Mouse (Mus musculus) brain, adult 2 months (tissue): ENCODE results near the gene Sapcd2.

Source experiments
- DNase-seq: peaks from one replicate; pipeline ENCODE4 v3.0.0; 2011; ENCODE audit warnings: low read depth, low spot score

Sapcd2 gene

DNA sequence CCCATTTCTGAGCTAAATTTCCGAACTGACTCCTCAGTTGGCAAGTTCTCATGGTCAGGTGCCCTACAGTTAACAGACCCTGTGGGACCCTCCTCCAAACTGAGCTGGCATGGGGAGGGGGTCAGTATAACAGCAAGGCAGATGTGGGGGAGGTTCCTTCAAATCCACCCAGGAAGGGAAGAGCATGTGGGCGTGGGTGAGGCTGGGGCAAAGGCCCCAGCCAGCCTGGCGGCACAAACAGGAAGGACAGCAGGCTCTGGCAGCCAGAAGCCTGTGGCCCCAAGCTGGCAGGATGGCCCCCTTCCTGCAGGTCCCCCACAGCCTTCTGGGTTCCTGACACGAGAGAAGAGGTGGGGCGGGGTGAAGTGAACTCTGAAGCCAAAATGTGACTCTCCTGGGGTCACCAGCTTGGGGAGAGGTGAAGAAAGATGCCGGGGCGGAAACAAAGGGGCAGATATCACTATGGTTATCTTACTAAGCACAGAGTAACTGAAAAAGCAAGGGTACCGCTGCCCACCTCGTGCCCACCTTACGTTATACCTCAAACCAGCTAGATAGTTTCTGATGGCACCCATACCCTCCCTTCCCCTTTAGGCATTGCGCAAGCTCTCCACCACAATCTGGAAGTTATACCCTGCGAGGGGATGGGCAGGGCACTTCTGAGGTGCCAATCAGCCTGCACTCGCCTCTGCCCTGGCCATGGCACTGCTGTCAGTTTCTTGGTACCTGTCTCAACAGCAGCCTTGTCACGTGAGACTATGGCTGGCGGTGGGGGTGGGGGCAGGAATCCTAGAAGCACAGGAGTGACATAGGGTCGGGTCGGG is 50.7 kb downstream of the Sapcd2 start, which contains the start of gene Fut7:
Gene Fut7 (plus strand): TSS at position 681 of the 824 bp plus-strand sequence.
- DNase-seq: peak; percentile 43

DNA sequence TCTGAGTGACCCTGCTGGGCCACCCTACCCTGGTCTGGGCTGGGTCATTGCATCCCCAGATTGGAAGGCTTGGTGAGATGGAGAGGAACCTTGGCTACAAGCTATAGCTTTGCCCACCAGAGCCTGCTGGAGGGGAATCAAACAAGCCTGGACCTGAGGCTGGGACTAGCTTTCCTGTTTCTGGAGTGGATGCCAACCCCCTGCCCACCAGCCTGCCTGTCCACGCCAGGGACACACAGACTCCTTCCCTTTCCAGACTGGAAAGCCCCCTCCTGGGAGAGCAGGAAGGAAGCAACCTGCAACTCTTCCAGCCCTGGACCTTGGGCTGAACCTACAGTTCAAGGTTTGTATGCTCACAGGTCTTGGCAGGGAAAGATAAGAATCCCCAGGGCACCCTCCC is 51.5 kb downstream of the Sapcd2 start:
- no peak for DNase-seq

DNA sequence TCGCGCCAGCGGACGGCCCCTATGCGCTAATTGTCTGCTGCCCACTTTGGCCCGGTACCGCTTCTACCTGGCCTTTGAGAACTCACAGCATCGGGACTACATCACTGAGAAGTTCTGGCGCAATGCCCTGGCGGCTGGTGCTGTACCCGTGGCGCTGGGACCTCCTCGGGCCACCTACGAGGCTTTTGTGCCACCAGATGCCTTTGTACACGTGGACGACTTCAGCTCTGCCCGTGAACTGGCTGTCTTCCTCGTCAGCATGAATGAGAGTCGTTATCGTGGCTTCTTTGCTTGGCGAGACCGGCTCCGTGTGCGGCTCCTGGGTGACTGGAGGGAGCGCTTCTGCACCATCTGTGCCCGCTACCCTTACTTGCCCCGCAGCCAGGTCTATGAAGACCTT is 53.4 kb downstream of the Sapcd2 start:
- no peak for DNase-seq

DNA sequence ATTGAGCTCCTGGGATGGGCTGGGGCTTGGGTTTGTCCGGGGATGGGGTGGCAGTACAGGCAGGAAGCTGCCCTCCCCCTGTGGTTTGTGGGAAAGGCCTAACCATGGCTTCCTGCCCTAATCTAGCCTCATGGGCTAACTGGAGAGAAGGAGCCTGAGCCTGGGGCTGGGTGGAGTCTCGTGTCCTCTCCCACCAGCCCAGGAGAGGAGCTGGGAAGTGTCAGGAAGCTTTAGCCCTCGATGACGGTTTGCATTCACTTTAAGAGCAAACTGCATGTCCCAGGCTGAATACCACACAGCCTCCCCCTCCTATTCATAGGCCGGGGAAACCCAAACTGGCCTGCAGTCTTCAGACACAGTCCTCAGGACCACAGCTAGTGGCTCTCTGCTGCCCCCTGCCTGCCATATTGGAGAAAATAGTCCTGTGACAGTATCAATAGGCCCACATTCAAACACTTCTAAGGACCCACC is 54.6 kb downstream of the Sapcd2 start:
- DNase-seq: peak; percentile 90

DNA sequence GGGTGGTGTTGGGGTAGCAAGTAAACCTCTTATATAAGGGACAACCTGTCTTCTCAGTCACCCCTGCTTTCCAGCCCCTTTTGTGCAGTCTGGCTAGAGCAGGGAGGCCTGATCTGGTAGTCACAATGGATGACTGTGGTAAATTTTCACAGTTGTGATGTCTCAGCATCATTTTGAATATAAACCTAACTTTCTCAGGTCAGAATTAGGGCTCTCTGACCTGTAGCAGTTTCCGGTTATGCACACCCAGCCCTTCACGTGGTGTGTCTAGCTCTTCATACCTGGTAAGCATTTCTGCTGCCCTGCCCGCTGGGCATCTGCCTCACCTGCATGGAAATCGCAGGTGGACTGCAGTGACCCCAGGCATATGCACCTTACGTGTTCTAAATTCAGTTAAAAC is 55.1 kb downstream of the Sapcd2 start:
- DNase-seq: no peak
